ENCODE assay signal across 8 mouse cellular contexts in the genomic region with DNA sequence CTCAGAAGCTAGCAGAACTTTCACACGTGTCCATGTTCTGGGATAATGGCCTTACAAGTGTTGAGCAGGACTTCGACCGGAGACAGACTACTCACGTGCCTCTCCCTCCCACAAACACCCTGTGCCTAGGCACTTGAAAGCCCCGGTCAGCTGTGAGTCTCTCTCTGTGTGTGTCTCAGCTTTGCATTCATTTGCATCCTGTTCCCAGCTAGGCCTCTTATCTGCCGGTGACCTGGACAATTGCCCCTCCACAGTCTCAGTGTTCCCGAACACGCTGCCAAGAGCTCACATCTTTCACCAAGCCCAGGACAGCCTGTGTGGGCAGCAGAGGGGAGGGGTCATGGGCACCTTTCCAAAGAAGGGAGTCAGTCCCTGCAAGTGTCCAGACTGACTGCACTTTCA. TPM values are rescaled to one million over a fixed set of nuclear protein-coding genes. Genes with fewer than 3 reads are reported as not detected.
DNase-seq lines count a peak whose midpoint lies in the region; ATAC-seq and TF ChIP-seq lines count a peak whose summit lies in the region.

No protein-coding gene starts in this region.

- H3K27ac ChIP-seq in forebrain, embryonic 12.5 days = no peak overlapping the region
- peak overlapping the region; percentile 51; the same call in 1 of the 2 replicates for H3K27ac ChIP-seq in intestine, embryonic 14.5 days (ENCODE audit: low read depth)
- peak overlapping the region; percentile 55; the same call in 1 of the 2 replicates for H3K27ac ChIP-seq in lung, embryonic 14.5 days (ENCODE audit: low read depth)

- no peak overlapping the region for H3K4me2 ChIP-seq in forebrain, embryonic 12.5 days
- peak overlapping the region; percentile 96 for H3K4me2 ChIP-seq in intestine, embryonic 14.5 days (ENCODE audit: low read length)
- peak overlapping the region; percentile 93 for H3K4me2 ChIP-seq in lung, embryonic 14.5 days

- H3K9me3 ChIP-seq in forebrain, embryonic 12.5 days = no peaks in the 10 kb centered on the region
- no peaks in the 10 kb centered on the region for H3K9me3 ChIP-seq in intestine, embryonic 14.5 days (ENCODE audit: control insufficient read depth, low read length)
- no peaks in the 10 kb centered on the region for H3K9me3 ChIP-seq in lung, embryonic 14.5 days (ENCODE audit: low read depth, low read length)

- intact Hi-C loops in left cerebral cortex, postnatal 4 days (cut with DNase I) = no loop called here
- intact Hi-C loops in left cerebral cortex, postnatal 10 days (cut with DNase I) = no loop called here

- H3K36me3 ChIP-seq in forebrain, embryonic 12.5 days (replicated peaks) = no peaks in the 10 kb centered on the region
- H3K36me3 ChIP-seq in intestine, embryonic 14.5 days (ENCODE audit: control insufficient read depth, insufficient read depth, low read length) = no peaks in the 10 kb centered on the region
- no peaks in the 10 kb centered on the region for H3K36me3 ChIP-seq in lung, embryonic 14.5 days (ENCODE audit: insufficient read depth)

- DNase-seq in left cerebral cortex, postnatal 4 days = peak; percentile 53
- DNase-seq in left cerebral cortex, postnatal 10 days (ENCODE audit: extremely low spot score in 1 of 2, low spot score in 2 of 2) = no peak
- DNase-seq in intestine, embryonic 14.5 days (ENCODE audit: low spot score) = peak; percentile 69
- peak; percentile 40 for DNase-seq in lung, embryonic 14.5 days
- no peak for DNase-seq in spleen, adult 12 weeks (ENCODE audit: low spot score)
- no peak for DNase-seq in cerebellum, adult 18-20 months

- no peak for TF ChIP-seq CTCF in lung, embryonic 14.5 days (IDR thresholded peaks at IDR 0.05; ENCODE audit: low read depth)

- ATAC-seq in forebrain, embryonic 12.5 days (ENCODE audit: low FRiP score) = 0 out of 2 replicates have a peak, but pooled peaks have one; percentile 21
- 0 out of 2 replicates have a peak, but pooled peaks have one; percentile 2 for ATAC-seq in intestine, embryonic 14.5 days (replicated peaks; ENCODE audit: low FRiP score, low TSS enrichment, low read depth)
- ATAC-seq in lung, embryonic 14.5 days (ENCODE audit: insufficient read depth) = peak; percentile 10; the same call in 1 of the 2 replicates
- no peak for ATAC-seq in monocyte, adult 5-6 weeks (replicated peaks; ENCODE audit: insufficient number of reproducible peaks, low FRiP score, low TSS enrichment, poor library complexity, severe bottlenecking)

- WGBS in forebrain, embryonic 12.5 days = 4% methylated on average over 8 of the region's 8 CpGs
- WGBS in intestine, embryonic 14.5 days = 8% methylated on average over 8 of the region's 8 CpGs
- WGBS in lung, embryonic 14.5 days = 5% methylated on average over 8 of the region's 8 CpGs

- peak overlapping the region; percentile 51; the same call in 1 of the 2 replicates for H3K4me3 ChIP-seq in forebrain, embryonic 12.5 days (replicated peaks)
- peak overlapping the region; percentile 57; the same call in 1 of the 2 replicates for H3K4me3 ChIP-seq in intestine, embryonic 14.5 days (ENCODE audit: low read depth, low read length)
- H3K4me3 ChIP-seq in lung, embryonic 14.5 days (ENCODE audit: low read depth, low read length) = no peak overlapping the region

- no peak overlapping the region for H3K9ac ChIP-seq in forebrain, embryonic 12.5 days
- H3K9ac ChIP-seq in intestine, embryonic 14.5 days (ENCODE audit: low read length) = no peak overlapping the region
- H3K9ac ChIP-seq in lung, embryonic 14.5 days = no peak overlapping the region

- H3K27me3 ChIP-seq in forebrain, embryonic 12.5 days = peaks cover 59% of the 10 kb centered on the region
- peaks cover 13% of the 10 kb centered on the region for H3K27me3 ChIP-seq in intestine, embryonic 14.5 days (replicated peaks; ENCODE audit: control insufficient read depth, insufficient read depth, low read length)
- peaks cover 25% of the 10 kb centered on the region for H3K27me3 ChIP-seq in lung, embryonic 14.5 days (ENCODE audit: insufficient read depth, low read length)

- H3K4me1 ChIP-seq in forebrain, embryonic 12.5 days = peaks cover 31% of the 10 kb centered on the region
- peaks cover 16% of the 10 kb centered on the region for H3K4me1 ChIP-seq in intestine, embryonic 14.5 days (replicated peaks; ENCODE audit: control insufficient read depth, insufficient read depth, low read length)
- H3K4me1 ChIP-seq in lung, embryonic 14.5 days (ENCODE audit: insufficient read depth) = 0 out of 2 replicates have a peak, but pooled peaks cover 8% of the 10 kb centered on the region

RNA-seq across cellular contexts. Expression of a gene that starts 0.7 kb away (rescaled TPM):
- 1 to 10 TPM; 5.2 to 5.4 TPM for total RNA-seq in left cerebral cortex, postnatal 4 days (2021)
- total RNA-seq in left cerebral cortex, postnatal 10 days (2021) = 1 to 10 TPM; 4.3 to 5.1 TPM
- 2.0 and 2.1 TPM in 2 replicates for polyA plus RNA-seq in forebrain, embryonic 12.5 days (2016; fragmentation: Nextera tagmentation; extraction: Ambion mirVana)
- 7.3 and 8.6 TPM in 2 replicates for polyA plus RNA-seq in intestine, embryonic 14.5 days (2014; fragmentation: Nextera tagmentation; extraction: Ambion mirVana)
- polyA plus RNA-seq in lung, embryonic 14.5 days (2014; fragmentation: Nextera tagmentation; extraction: Ambion mirVana) = 7.8 and 8.5 TPM in 2 replicates
- total RNA-seq in monocyte, adult 5-6 weeks (2017) = 0.21 to 3.7 TPM (median 2.1 TPM) in 3 replicates

RNA-seq across cellular contexts. Expression of a gene that starts 30.2 kb away (rescaled TPM):
- total RNA-seq in left cerebral cortex, postnatal 4 days (2021) = 1 to 10 TPM; 7.3 to 7.7 TPM
- 1 to 10 TPM; 6.7 to 7.6 TPM for total RNA-seq in left cerebral cortex, postnatal 10 days (2021)
- polyA plus RNA-seq in forebrain, embryonic 12.5 days (2016; fragmentation: Nextera tagmentation; extraction: Ambion mirVana) = 137 and 147 TPM in 2 replicates
- polyA plus RNA-seq in intestine, embryonic 14.5 days (2014; fragmentation: Nextera tagmentation; extraction: Ambion mirVana) = 18.4 and 19.1 TPM in 2 replicates
- 28.7 and 34.3 TPM in 2 replicates for polyA plus RNA-seq in lung, embryonic 14.5 days (2014; fragmentation: Nextera tagmentation; extraction: Ambion mirVana)
- total RNA-seq in monocyte, adult 5-6 weeks (2017) = 19.9 to 42.9 TPM (median 22.6 TPM) in 3 replicates

RNA-seq across cellular contexts. Expression of a gene that starts 38.9 kb away (rescaled TPM):
- 1 to 10 TPM; 8.3 to 9.1 TPM for total RNA-seq in left cerebral cortex, postnatal 4 days (2021)
- 1 to 10 TPM; 6.2 to 8.4 TPM for total RNA-seq in left cerebral cortex, postnatal 10 days (2021)
- polyA plus RNA-seq in forebrain, embryonic 12.5 days (2016; fragmentation: Nextera tagmentation; extraction: Ambion mirVana) = 7.7 and 8.4 TPM in 2 replicates
- polyA plus RNA-seq in intestine, embryonic 14.5 days (2014; fragmentation: Nextera tagmentation; extraction: Ambion mirVana) = 44.9 and 45.7 TPM in 2 replicates
- 93.2 and 101 TPM in 2 replicates for polyA plus RNA-seq in lung, embryonic 14.5 days (2014; fragmentation: Nextera tagmentation; extraction: Ambion mirVana)
- total RNA-seq in monocyte, adult 5-6 weeks (2017) = 0.29 to 1.2 TPM (median 0.75 TPM) in 3 replicates

RNA-seq across cellular contexts. Expression of a gene that starts 51.8 kb away (rescaled TPM):
- not detected for total RNA-seq in left cerebral cortex, postnatal 4 days (2021)
- not detected for total RNA-seq in left cerebral cortex, postnatal 10 days (2021)
- polyA plus RNA-seq in forebrain, embryonic 12.5 days (2016; fragmentation: Nextera tagmentation; extraction: Ambion mirVana) = not detected in 2 replicates
- polyA plus RNA-seq in intestine, embryonic 14.5 days (2014; fragmentation: Nextera tagmentation; extraction: Ambion mirVana) = 776 and 848 TPM in 2 replicates
- 0.34 TPM in 1 of 2 replicates, not detected in the other for polyA plus RNA-seq in lung, embryonic 14.5 days (2014; fragmentation: Nextera tagmentation; extraction: Ambion mirVana)
- not detected in 3 replicates for total RNA-seq in monocyte, adult 5-6 weeks (2017)

Comparison
In these comparisons a context has a peak if more than half of its experiments do, and no peak if none do; other contexts are left out.
1. DNase-seq: peak in left cerebral cortex, postnatal 4 days (single experiment), intestine, embryonic 14.5 days (single experiment) and lung, embryonic 14.5 days (single experiment); none in left cerebral cortex, postnatal 10 days (0 of 2), spleen, adult 12 weeks (single experiment) and cerebellum, adult 18-20 months (0 of 2).